Comparison of ENCODE assay signal across 17 mouse cellular contexts in genomic region chr11:96572515-96572914, GRCm38 (mm10).
DNase-seq lines count a peak whose midpoint lies in the region; TF ChIP-seq lines count a peak whose summit lies in the region.
"Had no signal": no experiment of that assay in that cellular context is flagged by ENCODE, and none has a peak within 500 bp of the region (broad histone marks: within the 10 kb centered on the region; RNA-seq: fewer than 3 reads in every experiment).

No protein-coding gene starts in this region.

- no peak overlapping the region for H3K27ac ChIP-seq in layer of hippocampus, adult 2 months
- no peak overlapping the region for H3K27ac ChIP-seq in CH12.LX (ENCODE audit: insufficient read depth, low read depth)
- H3K27ac ChIP-seq: forebrain, embryonic 15.5 days; limb, embryonic 15.5 days; midbrain, embryonic 12.5 days; neural tube, embryonic 12.5 days had no signal

- H3K4me2 ChIP-seq in CH12.LX (ENCODE audit: insufficient read depth, low read depth, poor library complexity, severe bottlenecking), result no peak overlapping the region
- H3K4me2 ChIP-seq: forebrain, embryonic 15.5 days; limb, embryonic 15.5 days; midbrain, embryonic 12.5 days; neural tube, embryonic 12.5 days had no signal

- H3K4me1 ChIP-seq in CH12.LX (ENCODE audit: control insufficient read depth in 1 of 2, insufficient read depth in 2 of 2), result peaks cover 0 to 2% of the 10 kb centered on the region in 2 experiments; a peak in 1 of 4 replicates
- H3K4me1 ChIP-seq: limb, embryonic 15.5 days had no signal

- H3K27me3 ChIP-seq in CH12.LX (replicated peaks), result peaks cover 33% of the 10 kb centered on the region
- H3K27me3 ChIP-seq: forebrain, embryonic 15.5 days; midbrain, embryonic 12.5 days; neural tube, embryonic 12.5 days had no signal

- dilution Hi-C loops in CH12.LX (cut with MboI; ENCODE audit: extremely low pct_ligation_motif_present, extremely low pct_unique_long_range_greater_than_20kb, low sequenced_read_pairs), result no loop called here

- DNase-seq in adrenal gland, postnatal 36 days, result peak; percentile 22 to 40
- no peak for DNase-seq in adrenal gland, postnatal 4 days (ENCODE audit: low spot score in 2 of 2)
- no peak for DNase-seq in layer of hippocampus, adult 2 months (ENCODE audit: low spot score in 2 of 2)
- DNase-seq in layer of hippocampus, postnatal 14 days (ENCODE audit: low spot score in 2 of 2), result no peak
- peak; percentile 37 for DNase-seq in CH12.LX (ENCODE audit: extremely low read depth)
- no peak for DNase-seq in brain, embryonic 14.5 days (ENCODE audit: low read depth)
- no peak for DNase-seq in yolk sac, embryonic 10.5 days (ENCODE audit: low spot score)
- DNase-seq in cerebellum, adult 11 months, result no peak
- DNase-seq: cerebellum, postnatal 36 days; gastrocnemius, postnatal 25 days; kidney, postnatal 4 days; lung, postnatal 10 days; thymus, adult 18-20 months had no signal

- TF ChIP-seq EP300 in CH12.LX (IDR thresholded peaks at IDR 0.05; ENCODE audit: low read length), result no peak

- no peaks in the 10 kb centered on the region for H3K79me2 ChIP-seq in CH12.LX (replicated peaks; ENCODE audit: control insufficient read depth, extremely low read depth, insufficient read depth, poor library complexity, severe bottlenecking)

- peak; percentile 42 for TF ChIP-seq CTCF in layer of hippocampus, adult 2 months (conservative IDR thresholded peaks at IDR 0.05)
- TF ChIP-seq CTCF in CH12.LX (conservative IDR thresholded peaks at IDR 0.05 in 1 of 2, IDR thresholded peaks at IDR 0.05 in 1 of 2; ENCODE audit: low read depth in 2 of 2, low read length in 2 of 2), result peak in 1 of 2 experiments; percentile 41; a peak in 2 of 4 replicates
- peak; percentile 7; the same call in 1 of the 2 replicates for TF ChIP-seq CTCF in brain, embryonic 14.5 days (IDR thresholded peaks at IDR 0.05; ENCODE audit: borderline replicate concordance, extremely low read depth, insufficient read depth, insufficient read length)

- no peaks in the 10 kb centered on the region for H3K36me3 ChIP-seq in CH12.LX (replicated peaks in 1 of 2; ENCODE audit: control insufficient read depth in 1 of 2, insufficient read depth in 1 of 2, low read length in 1 of 2)
- H3K36me3 ChIP-seq: forebrain, embryonic 15.5 days; limb, embryonic 15.5 days; midbrain, embryonic 12.5 days; neural tube, embryonic 12.5 days had no signal

- TF ChIP-seq RAD21 in CH12.LX (IDR thresholded peaks at IDR 0.05; ENCODE audit: low read depth, low read length), result peak; percentile 15

- no peak overlapping the region for H3K9ac ChIP-seq in CH12.LX (ENCODE audit: insufficient read depth, low read depth)
- H3K9ac ChIP-seq: forebrain, embryonic 15.5 days; limb, embryonic 15.5 days; midbrain, embryonic 12.5 days; neural tube, embryonic 12.5 days had no signal

- no peak overlapping the region for H3K4me3 ChIP-seq in layer of hippocampus, adult 2 months
- no peak overlapping the region for H3K4me3 ChIP-seq in CH12.LX (replicated peaks in 1 of 3; ENCODE audit: low read depth in 2 of 3, low read length in 2 of 3, poor library complexity in 1 of 3)
- H3K4me3 ChIP-seq: forebrain, embryonic 15.5 days; limb, embryonic 15.5 days; midbrain, embryonic 12.5 days; neural tube, embryonic 12.5 days had no signal

- in situ Hi-C loops in CH12.LX (cut with MboI; ENCODE audit: low pct_ligation_motif_present, low pct_unique_long_range_greater_than_20kb, low sequenced_read_pairs), result loop anchor here (25.0 kb wide), 1 partner anchor 290 kb away; no protein-coding TSS in a partner anchor

- H3K9me3 ChIP-seq in CH12.LX (replicated peaks; ENCODE audit: low read length), result no peaks in the 10 kb centered on the region
- H3K9me3 ChIP-seq: forebrain, embryonic 15.5 days; limb, embryonic 15.5 days; midbrain, embryonic 12.5 days; neural tube, embryonic 12.5 days had no signal

- no peak for TF ChIP-seq POLR2A in CH12.LX (IDR thresholded peaks at IDR 0.05; ENCODE audit: low read depth, low read length)
- TF ChIP-seq POLR2A in brain, embryonic 14.5 days (IDR thresholded peaks at IDR 0.05; ENCODE audit: borderline replicate concordance, extremely low read depth, insufficient read depth, insufficient read length, poor library complexity, severe bottlenecking), result no peak

TF ChIP-seq in CH12.LX, 34 proteins besides CTCF, POLR2A, EP300 and RAD21:
- TF ChIP-seq SMC3 (IDR thresholded peaks at IDR 0.05; ENCODE audit: low read depth, low read length), result peak; percentile 37; the same call in 1 of the 2 replicates
- no peak for TF ChIP-seq MXI1 (IDR thresholded peaks at IDR 0.05; ENCODE audit: low read depth, low read length)

Comparison
In these comparisons a context has a peak if more than half of its experiments do, and no peak if none do; other contexts are left out.
1. DNase-seq: peak in adrenal gland, postnatal 36 days (2 of 2) and CH12.LX (single experiment); none in adrenal gland, postnatal 4 days (0 of 2), layer of hippocampus, adult 2 months (0 of 2), layer of hippocampus, postnatal 14 days (0 of 2), brain, embryonic 14.5 days (single experiment), yolk sac, embryonic 10.5 days (single experiment) and cerebellum, adult 11 months (single experiment).